Mouse (Mus musculus) heart, postnatal 0 days (tissue): Measurements from ENCODE around the gene Arhgap45.

ENCODE experiments used
- CTCF ChIP-seq: IDR thresholded peaks from 2 replicates; pipeline ENCODE4 v1.5.1; 2016; ENCODE audit warnings: antibody characterized with exemption, control low read depth, low read depth
- EP300 ChIP-seq: IDR thresholded peaks from 2 replicates; pipeline ENCODE4 v1.6.1; 2016; ENCODE audit warnings: antibody characterized with exemption, low read depth

GRCm38 (mm10) chr10:80013609-80014008 is 2.8 kb upstream of the Arhgap45 start:
- TF ChIP-seq CTCF, result no peak
- TF ChIP-seq EP300, result no peak
